Mouse (Mus musculus): ENCODE data around the gene Zfp36l1.
A peak's percentile ranks its signal among the peaks of the same experiment; 100 is the strongest.

DNA sequence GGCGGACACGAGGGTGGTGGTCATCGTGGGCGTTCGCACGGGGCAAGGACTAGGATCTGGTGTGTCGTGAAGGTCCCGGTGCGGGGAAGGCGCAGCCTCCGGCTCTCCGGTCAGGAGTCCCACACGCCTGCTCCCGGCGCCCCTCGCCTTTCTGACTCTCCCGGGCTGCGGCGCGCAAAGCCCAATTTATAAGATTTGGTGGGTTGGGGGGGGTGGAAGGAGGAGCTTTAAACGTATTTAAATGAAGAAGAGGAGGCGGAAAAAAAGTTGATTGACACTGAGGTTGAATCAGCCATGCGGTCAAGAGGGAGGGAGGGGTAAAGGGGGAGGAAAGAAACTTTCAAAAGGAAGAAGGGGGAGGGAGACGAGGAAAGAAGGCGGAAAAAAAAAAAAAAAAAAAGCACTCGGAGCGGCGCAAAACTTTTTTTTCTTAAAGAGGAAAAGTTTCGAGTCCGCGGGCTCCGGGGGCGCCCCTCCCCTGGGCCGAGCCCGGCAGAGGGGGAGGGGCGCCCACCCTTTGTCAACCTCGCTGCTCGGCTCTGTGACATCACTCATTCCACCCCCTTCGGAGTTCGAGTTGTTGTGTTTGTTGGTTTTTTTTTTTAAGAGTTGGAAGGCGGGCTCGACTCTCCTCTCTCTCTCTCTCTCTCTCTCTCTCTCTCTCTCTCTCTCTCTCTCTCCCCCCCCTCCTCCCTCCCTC lies at the start of gene Zfp36l1:
- TF ChIP-seq CTCF (IDR thresholded peaks at IDR 0.05; ENCODE audit: control insufficient read depth, insufficient read depth, insufficient read length), result no peak
- TF ChIP-seq MAX (IDR thresholded peaks at IDR 0.05), result peak; percentile 37
- TF ChIP-seq MYOD1 (IDR thresholded peaks at IDR 0.05; ENCODE audit: control insufficient read depth, insufficient read length, low read depth), result no peak
- TF ChIP-seq CEBPB (IDR thresholded peaks at IDR 0.05; ENCODE audit: low read depth), result no peak
- no peak for TF ChIP-seq USF1 (IDR thresholded peaks at IDR 0.05; ENCODE audit: low read depth)
- TF ChIP-seq FOSL1 (IDR thresholded peaks at IDR 0.05; ENCODE audit: insufficient read depth, low read length, poor library complexity, severe bottlenecking), result no peak
- TF ChIP-seq MYOG (IDR thresholded peaks at IDR 0.05; ENCODE audit: control insufficient read depth, extremely low read depth, insufficient read length), result no peak
